Mouse (Mus musculus): ENCODE measurements at regions not wholly inside any gene's neighbourhood (a gene's known extent, or its start where the extent isn't known, plus 50 kb on each side); places are given as distances from the start of the nearest gene placed in this dataset.

- Histone ChIP-seq H3K4me2 (no peak overlapping the region), H3K36me3 (no peaks in the 10 kb centered on the region), H3K9ac (no peak overlapping the region), H3K9me3 (replicated peaks) (no peaks in the 10 kb centered on the region), H3K27me3 (replicated peaks) (peaks cover 30% of the 10 kb centered on the region), H3K27ac (ENCODE audit: poor library complexity, severe bottlenecking) (no peak overlapping the region), H3K4me1 (replicated peaks) (no peaks in the 10 kb centered on the region), H3K4me3 (no peak overlapping the region)
- WGBS: 42% methylated on average over 2 of the region's 2 CpGs
- no peak for ATAC-seq (ENCODE audit: insufficient number of reproducible peaks, low FRiP score)
Observed at GRCm38 (mm10) chrX:99632211-99632775, 161.2 kb upstream of the Pja1 start.

- WGBS: 49% methylated on average over 5 of the region's 5 CpGs
- no peak overlapping the region for H3K27ac ChIP-seq (ENCODE audit: poor library complexity, severe bottlenecking)
- no peak for ATAC-seq (ENCODE audit: insufficient number of reproducible peaks, low FRiP score)
- H3K9ac ChIP-seq: no peak overlapping the region
- H3K4me1 ChIP-seq (replicated peaks): no peaks in the 10 kb centered on the region
- H3K27me3 ChIP-seq (replicated peaks): peaks cover 30% of the 10 kb centered on the region
- H3K4me2 ChIP-seq: no peak overlapping the region
- H3K36me3 ChIP-seq: no peaks in the 10 kb centered on the region
- no peak overlapping the region for H3K4me3 ChIP-seq
- H3K9me3 ChIP-seq (replicated peaks): no peaks in the 10 kb centered on the region
Observed at GRCm38 (mm10) chrX:99624515-99625179, 153.6 kb upstream of the Pja1 start.

- no peaks in the 10 kb centered on the region for H3K4me1 ChIP-seq (replicated peaks)
- H3K4me2 ChIP-seq: no peak overlapping the region
- ATAC-seq (ENCODE audit: insufficient number of reproducible peaks, low FRiP score): no peak
- 64% methylated on average over 9 of the region's 9 CpGs for WGBS
- peaks cover 48% of the 10 kb centered on the region for H3K27me3 ChIP-seq (replicated peaks)
- no peaks in the 10 kb centered on the region for H3K36me3 ChIP-seq
- no peak overlapping the region for H3K4me3 ChIP-seq
- no peaks in the 10 kb centered on the region for H3K9me3 ChIP-seq (replicated peaks)
- H3K9ac ChIP-seq: no peak overlapping the region
- H3K27ac ChIP-seq (ENCODE audit: poor library complexity, severe bottlenecking): no peak overlapping the region
Observed at GRCm38 (mm10) chrX:99612130-99612759, 141.2 kb upstream of the Pja1 start.

- Histone ChIP-seq H3K4me1 (replicated peaks) (no peaks in the 10 kb centered on the region), H3K4me2 (no peak overlapping the region), H3K27ac (ENCODE audit: poor library complexity, severe bottlenecking) (no peak overlapping the region), H3K27me3 (replicated peaks) (peaks cover 64% of the 10 kb centered on the region), H3K4me3 (no peak overlapping the region), H3K36me3 (no peaks in the 10 kb centered on the region), H3K9me3 (replicated peaks) (no peaks in the 10 kb centered on the region), H3K9ac (no peak overlapping the region)
- ATAC-seq (ENCODE audit: insufficient number of reproducible peaks, low FRiP score): no peak
- 66% methylated on average over 5 of the region's 5 CpGs for WGBS
Observed at GRCm38 (mm10) chrX:99610096-99610495, 139.0 kb upstream of the Pja1 start.

- Histone ChIP-seq H3K9ac (no peak overlapping the region), H3K4me1 (replicated peaks) (no peaks in the 10 kb centered on the region), H3K9me3 (replicated peaks) (no peaks in the 10 kb centered on the region), H3K27ac (ENCODE audit: poor library complexity, severe bottlenecking) (no peak overlapping the region), H3K4me3 (no peak overlapping the region), H3K36me3 (no peaks in the 10 kb centered on the region), H3K27me3 (replicated peaks) (peaks cover 69% of the 10 kb centered on the region), H3K4me2 (no peak overlapping the region)
- no peak for ATAC-seq (ENCODE audit: insufficient number of reproducible peaks, low FRiP score)
- WGBS: 76% methylated on average over 2 of the region's 2 CpGs
Observed at GRCm38 (mm10) chrX:99609591-99609990, 138.5 kb upstream of the Pja1 start.

DNA sequence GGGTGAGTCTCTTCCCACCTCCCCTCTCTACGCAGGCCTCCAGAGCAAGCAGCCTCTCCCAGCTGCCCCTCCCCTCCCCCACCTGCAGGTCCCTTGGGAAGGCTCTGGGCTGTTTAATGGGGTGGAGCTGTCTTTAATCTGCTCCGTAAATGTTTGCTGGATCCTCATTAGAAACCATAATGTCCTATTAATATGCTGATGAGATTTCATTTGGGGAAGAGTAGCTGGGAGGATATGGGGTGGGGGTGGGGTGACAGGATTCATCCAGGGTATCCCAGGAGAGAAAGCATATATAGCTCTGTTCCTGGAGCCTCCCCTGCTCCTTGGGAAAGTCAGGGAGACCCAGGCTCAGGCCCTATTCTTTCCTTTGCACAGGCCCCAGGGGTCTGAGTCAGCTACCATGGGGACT is 137.2 kb upstream of the Pja1 start:
- H3K9me3 ChIP-seq (replicated peaks): no peaks in the 10 kb centered on the region
- no peaks in the 10 kb centered on the region for H3K4me1 ChIP-seq (replicated peaks)
- no peak overlapping the region for H3K27ac ChIP-seq (ENCODE audit: poor library complexity, severe bottlenecking)
- H3K9ac ChIP-seq: no peak overlapping the region
- H3K4me3 ChIP-seq: no peak overlapping the region
- peaks cover 82% of the 10 kb centered on the region for H3K27me3 ChIP-seq (replicated peaks)
- no peak overlapping the region for H3K4me2 ChIP-seq
- WGBS: 45% methylated on average over 2 of the region's 2 CpGs
- no peaks in the 10 kb centered on the region for H3K36me3 ChIP-seq
- no peak for ATAC-seq (ENCODE audit: insufficient number of reproducible peaks, low FRiP score)

DNA sequence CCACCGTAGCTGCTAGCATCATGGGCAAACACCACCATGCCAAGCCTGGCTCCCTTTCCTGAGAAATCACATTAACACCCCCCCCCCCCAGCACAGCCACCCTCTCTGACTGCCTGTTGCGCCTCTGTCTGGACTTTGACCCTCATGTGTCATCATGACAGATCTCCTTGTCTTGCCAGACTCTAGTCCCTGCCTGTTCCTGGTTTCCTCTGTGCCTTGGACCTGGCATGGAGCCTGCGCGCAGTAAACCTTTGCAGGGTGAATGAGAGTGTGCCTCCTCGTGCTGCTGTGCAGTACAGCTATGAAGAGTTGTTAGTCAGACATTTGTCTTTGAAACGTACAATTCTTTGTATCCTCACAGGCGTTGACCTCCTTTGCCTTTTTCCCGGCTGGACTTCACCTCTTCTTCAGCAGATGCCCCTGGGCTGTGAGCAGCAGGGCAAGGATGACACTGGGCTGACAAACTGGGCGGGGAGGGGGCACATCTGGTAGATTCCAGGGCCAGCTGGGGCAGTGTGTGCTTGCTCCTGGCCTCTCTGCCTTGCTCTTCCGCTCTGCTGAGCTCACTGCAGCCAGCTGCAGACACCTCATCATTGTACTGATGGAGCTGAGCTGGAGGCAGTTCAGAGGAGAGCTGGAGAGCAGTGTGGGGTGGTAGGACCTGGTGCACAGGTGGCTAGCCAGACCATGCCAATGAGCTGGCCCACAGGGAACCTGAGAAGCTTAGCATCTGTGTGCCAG is 134.2 kb upstream of the Pja1 start:
- WGBS: 67% methylated on average over 10 of the region's 10 CpGs

GRCm38 (mm10) chrX:99603714-99604113 is 132.6 kb upstream of the Pja1 start:
- no peak for ATAC-seq (ENCODE audit: insufficient number of reproducible peaks, low FRiP score)
- 52% methylated on average over 6 of the region's 6 CpGs for WGBS
- H3K9ac ChIP-seq: no peak overlapping the region
- H3K36me3 ChIP-seq: no peaks in the 10 kb centered on the region
- H3K9me3 ChIP-seq (replicated peaks): no peaks in the 10 kb centered on the region
- H3K4me1 ChIP-seq (replicated peaks): no peaks in the 10 kb centered on the region
- H3K4me2 ChIP-seq: no peak overlapping the region
- H3K27ac ChIP-seq (ENCODE audit: poor library complexity, severe bottlenecking): no peak overlapping the region
- H3K4me3 ChIP-seq: no peak overlapping the region
- peaks cover 68% of the 10 kb centered on the region for H3K27me3 ChIP-seq (replicated peaks)

More for the DNA sequence above, 134.2 kb upstream of the Pja1 start:
- H3K36me3 ChIP-seq: no peaks in the 10 kb centered on the region
- ATAC-seq (ENCODE audit: insufficient number of reproducible peaks, low FRiP score): no peak
- H3K9ac ChIP-seq: no peak overlapping the region
- H3K4me2 ChIP-seq: no peak overlapping the region
- H3K9me3 ChIP-seq (replicated peaks): no peaks in the 10 kb centered on the region
- H3K27me3 ChIP-seq (replicated peaks): peaks cover 77% of the 10 kb centered on the region
- no peak overlapping the region for H3K4me3 ChIP-seq
- H3K27ac ChIP-seq (ENCODE audit: poor library complexity, severe bottlenecking): no peak overlapping the region
- no peaks in the 10 kb centered on the region for H3K4me1 ChIP-seq (replicated peaks)

- H3K4me3 ChIP-seq: no peak overlapping the region
- peaks cover 63% of the 10 kb centered on the region for H3K27me3 ChIP-seq (replicated peaks)
- H3K36me3 ChIP-seq: no peaks in the 10 kb centered on the region
- WGBS: 83% methylated on average over 12 of the region's 12 CpGs
- ATAC-seq (ENCODE audit: insufficient number of reproducible peaks, low FRiP score): no peak
- no peaks in the 10 kb centered on the region for H3K4me1 ChIP-seq (replicated peaks)
- no peak overlapping the region for H3K9ac ChIP-seq
- no peak overlapping the region for H3K27ac ChIP-seq (ENCODE audit: poor library complexity, severe bottlenecking)
- no peaks in the 10 kb centered on the region for H3K9me3 ChIP-seq (replicated peaks)
- H3K4me2 ChIP-seq: no peak overlapping the region
Observed at GRCm38 (mm10) chrX:99602268-99602885, 131.3 kb upstream of the Pja1 start.

DNA sequence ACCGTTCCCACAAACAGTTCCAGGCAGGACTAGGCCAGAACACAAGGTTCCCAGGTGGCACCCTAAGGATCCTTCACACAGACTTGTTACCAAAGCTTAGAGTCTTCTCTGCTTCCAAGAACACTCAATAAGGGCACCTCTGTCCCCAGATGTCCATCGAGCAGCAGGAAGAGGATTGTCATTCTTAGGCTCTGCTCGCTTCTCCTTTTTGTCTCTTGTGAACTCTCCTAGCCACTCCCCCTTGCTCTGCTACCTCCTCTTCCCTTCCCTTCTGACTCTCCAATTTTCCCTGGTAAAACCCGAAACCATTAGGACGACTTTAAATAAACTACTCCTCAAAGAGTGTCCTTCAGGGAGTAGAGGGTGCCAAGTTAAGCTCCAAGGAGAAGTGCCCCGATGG is 124.4 kb upstream of the Pja1 start:
- no peak overlapping the region for H3K27ac ChIP-seq (ENCODE audit: poor library complexity, severe bottlenecking)
- ATAC-seq (ENCODE audit: insufficient number of reproducible peaks, low FRiP score): no peak
- peaks cover 3% of the 10 kb centered on the region for H3K4me1 ChIP-seq (replicated peaks)
- no peak overlapping the region for H3K4me2 ChIP-seq
- no peak overlapping the region for H3K9ac ChIP-seq
- 69% methylated on average over 6 of the region's 6 CpGs for WGBS
- H3K9me3 ChIP-seq (replicated peaks): no peaks in the 10 kb centered on the region
- no peaks in the 10 kb centered on the region for H3K36me3 ChIP-seq
- H3K4me3 ChIP-seq: no peak overlapping the region
- peaks cover 50% of the 10 kb centered on the region for H3K27me3 ChIP-seq (replicated peaks)

All from heart, embryonic 12.5 days (tissue).